Mouse (Mus musculus) cerebellum, adult 2 months (tissue): Measurements from ENCODE around the gene Ube2o. TPM values are rescaled to one million over a fixed set of nuclear protein-coding genes. Genes with fewer than 3 reads are reported as not detected.
"Not testable (repeated sequence)": the region's sequence is repeated elsewhere in the genome, so short reads cannot be mapped to it uniquely, and the experiment has no call there.

Experiments used
- DNase-seq, 2 experiments: peaks; one replicate each; pipeline ENCODE4 v3.0.0; 2021
- H3K27ac ChIP-seq: fragments of 200-500 bp; 2 replicates; pipeline ENCODE4 v1.5.1; 2012; ENCODE audit warnings: low read length, control low read depth, inconsistent platforms; ENCODE audit not compliant: insufficient read depth
- H3K27me3 ChIP-seq: fragments of 200-500 bp; 2 replicates; pipeline ENCODE4 v1.6.1; 2012; ENCODE audit warnings: inconsistent platforms, mild to moderate bottlenecking, low read length, moderate library complexity; ENCODE audit not compliant: control insufficient read depth, insufficient read depth
- H3K4me1 ChIP-seq: fragments of 200-500 bp; 2 replicates; pipeline ENCODE4 v1.6.1; 2011; ENCODE audit warnings: low read length; ENCODE audit not compliant: control insufficient read depth, insufficient read depth
- H3K4me3 ChIP-seq: fragments of 200-500 bp; replicated peaks from 2 replicates; pipeline ENCODE3; 2011; ENCODE audit warnings: mild to moderate bottlenecking, low read depth, low read length, control low read depth; ENCODE audit not compliant: insufficient read depth
- CTCF ChIP-seq: fragments of 200-500 bp; IDR thresholded peaks from 2 replicates; pipeline ENCODE4 v1.5.1; 2011; ENCODE audit warnings: low read depth, mild to moderate bottlenecking, control low read depth, low read length, moderate library complexity, borderline replicate concordance; ENCODE audit not compliant: insufficient read depth
- POLR2A ChIP-seq: fragments of 200-500 bp; IDR thresholded peaks from 2 replicates; pipeline ENCODE4 v1.6.1; 2011; ENCODE audit warnings: low read length, control low read depth, borderline replicate concordance; ENCODE audit not compliant: insufficient read depth
- WGBS: fragments of 180-500 bp; shearing (Covaris S2); methylation state at CpG from one replicate; pipeline ENCODE4 v1.1.7; 2018; 5-methylcytosine and 5-hydroxymethylcytosine counted together
- polyA plus RNA-seq: library from polyadenylated mRNA; depleted of rRNA; stranded (reverse); fragments of >200 nt; gene quantifications from 2 replicates; pipeline ENCODE4 v1.2.3, GENCODE M21; 2012

The Ube2o gene
- polyA plus RNA-seq, 1 experiment, result 88.2 TPM

GRCm38 (mm10) chr11:116611883-116612282, 30.6 kb upstream of the Ube2o start:
- TF ChIP-seq POLR2A (no peak), CTCF (no peak)
- Histone ChIP-seq H3K4me3 (no peak overlapping the region), H3K4me1 (peaks cover 60% of the 10 kb centered on the region), H3K27me3 (no peaks in the 10 kb centered on the region), H3K27ac (no peak overlapping the region)
- no peak for DNase-seq
- WGBS, result 97% methylated on average over 9 of the region's 9 CpGs

DNA sequence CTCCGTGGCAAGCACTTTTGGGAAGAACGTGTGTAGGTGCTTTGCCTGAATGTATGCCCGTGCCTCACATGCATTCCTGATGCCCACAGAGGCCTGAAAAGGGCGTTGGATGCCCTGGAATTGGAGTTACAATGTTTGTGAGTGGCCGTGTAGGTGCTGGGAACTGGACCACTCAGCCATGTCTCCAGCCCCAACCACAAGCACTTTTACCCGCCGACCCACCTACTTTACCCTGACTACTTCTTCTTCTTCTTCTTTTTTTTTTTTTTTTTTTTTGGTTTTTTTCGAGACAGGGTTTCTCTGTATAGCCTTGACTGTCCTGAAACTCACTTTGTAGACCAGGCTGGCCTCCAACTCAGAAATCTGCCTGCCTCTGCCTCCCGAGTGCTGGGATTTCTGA, 29.9 kb upstream of the Ube2o start:
- peaks cover 53% of the 10 kb centered on the region for H3K4me1 ChIP-seq
- WGBS, result 89% methylated on average over 9 of the region's 9 CpGs
- DNase-seq, result not testable (repeated sequence)

GRCm38 (mm10) chr11:116609965-116610630, 28.9 kb upstream of the Ube2o start:
- DNase-seq, result peak; percentile 95 to 99
- Histone ChIP-seq H3K27ac (no peak overlapping the region), H3K4me3 (peak overlapping the region; percentile 6), H3K4me1 (peaks cover 44% of the 10 kb centered on the region), H3K27me3 (no peaks in the 10 kb centered on the region)
- 15% methylated on average over 15 of the region's 15 CpGs for WGBS
- no peak for TF ChIP-seq POLR2A
- no peak for TF ChIP-seq CTCF

More for the DNA sequence above, 29.9 kb upstream of the Ube2o start:
- H3K27me3 ChIP-seq, H3K4me3 ChIP-seq, H3K27ac ChIP-seq: not testable (repeated sequence)

- peaks cover 27% of the 10 kb centered on the region for H3K4me1 ChIP-seq
- WGBS, result 93% methylated on average over 3 of the region's 3 CpGs
- no peak for TF ChIP-seq CTCF
- no peak for TF ChIP-seq POLR2A
- DNase-seq, result no peak
- H3K27me3 ChIP-seq, result no peaks in the 10 kb centered on the region
- H3K27ac ChIP-seq, result no peak overlapping the region
- no peak overlapping the region for H3K4me3 ChIP-seq
Observed at GRCm38 (mm10) chr11:116607717-116608116, 26.5 kb upstream of the Ube2o start.

GRCm38 (mm10) chr11:116604097-116604496, 22.9 kb upstream of the Ube2o start:
- Histone ChIP-seq H3K4me1 (peaks cover 29% of the 10 kb centered on the region), H3K27ac (no peak overlapping the region), H3K4me3 (no peak overlapping the region), H3K27me3 (no peaks in the 10 kb centered on the region)
- DNase-seq, result no peak
- TF ChIP-seq POLR2A (no peak), CTCF (no peak)
- WGBS, result 97% methylated on average over 12 of the region's 12 CpGs

DNA sequence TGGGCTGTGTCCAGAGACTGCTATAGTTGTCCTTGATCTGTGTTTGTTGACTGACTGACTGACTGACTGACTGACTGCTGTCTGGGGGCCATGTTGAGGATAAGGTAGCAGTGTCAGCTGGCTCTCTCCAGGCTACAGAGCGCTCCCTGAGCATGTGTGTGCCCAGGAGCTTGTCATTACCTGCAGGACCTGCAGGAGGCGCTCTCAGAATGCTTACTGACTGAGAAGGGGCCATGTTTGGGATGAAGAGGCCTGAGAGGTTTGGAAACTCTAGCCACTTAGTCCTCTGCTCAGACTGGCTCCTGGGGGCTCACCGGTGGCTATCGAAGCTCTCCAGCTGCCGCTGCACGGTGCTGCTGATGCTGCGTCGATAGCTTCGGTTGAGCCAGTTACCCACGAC, 22.1 kb upstream of the Ube2o start:
- no peaks in the 10 kb centered on the region for H3K27me3 ChIP-seq
- no peak overlapping the region for H3K4me3 ChIP-seq
- WGBS, result 89% methylated on average over 10 of the region's 10 CpGs
- TF ChIP-seq CTCF, result 0 out of 2 replicates have a peak, but pooled peaks have one; percentile 28
- TF ChIP-seq POLR2A, result no peak
- peaks cover 25% of the 10 kb centered on the region for H3K4me1 ChIP-seq
- DNase-seq, result no peak
- H3K27ac ChIP-seq, result no peak overlapping the region

GRCm38 (mm10) chr11:116602043-116602442, 20.8 kb upstream of the Ube2o start:
- TF ChIP-seq CTCF (no peak), POLR2A (no peak)
- Histone ChIP-seq H3K4me3 (no peak overlapping the region), H3K27me3 (no peaks in the 10 kb centered on the region), H3K27ac (no peak overlapping the region), H3K4me1 (peaks cover 24% of the 10 kb centered on the region)
- DNase-seq, result no peak
- 72% methylated on average over 8 of the region's 8 CpGs for WGBS

DNA sequence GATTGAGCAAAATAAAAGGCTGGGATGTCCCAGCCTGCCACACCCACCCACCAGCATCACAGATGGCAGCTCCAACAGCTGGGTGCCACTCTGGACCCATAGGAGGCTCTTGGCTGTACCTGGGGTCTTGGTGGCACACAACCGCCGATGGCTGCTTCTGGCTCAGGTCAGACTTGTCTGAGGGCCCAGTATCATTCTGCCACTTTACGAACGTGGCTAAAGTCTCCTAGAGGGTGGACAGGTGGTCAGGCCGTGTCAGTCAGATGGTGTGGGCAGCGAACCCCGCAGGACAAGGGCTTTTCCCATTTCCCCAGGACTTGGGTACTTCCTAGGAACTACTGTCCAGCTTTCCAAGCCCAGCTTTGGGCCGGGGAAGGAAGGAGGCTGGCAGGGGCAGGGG, 19.9 kb upstream of the Ube2o start:
- Histone ChIP-seq H3K27ac (no peak overlapping the region), H3K4me3 (no peak overlapping the region), H3K27me3 (no peaks in the 10 kb centered on the region), H3K4me1 (peaks cover 24% of the 10 kb centered on the region)
- DNase-seq, result peak in 1 of 2 experiments; percentile 57
- TF ChIP-seq POLR2A (no peak), CTCF (no peak)
- WGBS, result 15% methylated on average over 8 of the region's 8 CpGs
